Comparison of ENCODE assay signal across 7 mouse cellular contexts in the genomic region with DNA sequence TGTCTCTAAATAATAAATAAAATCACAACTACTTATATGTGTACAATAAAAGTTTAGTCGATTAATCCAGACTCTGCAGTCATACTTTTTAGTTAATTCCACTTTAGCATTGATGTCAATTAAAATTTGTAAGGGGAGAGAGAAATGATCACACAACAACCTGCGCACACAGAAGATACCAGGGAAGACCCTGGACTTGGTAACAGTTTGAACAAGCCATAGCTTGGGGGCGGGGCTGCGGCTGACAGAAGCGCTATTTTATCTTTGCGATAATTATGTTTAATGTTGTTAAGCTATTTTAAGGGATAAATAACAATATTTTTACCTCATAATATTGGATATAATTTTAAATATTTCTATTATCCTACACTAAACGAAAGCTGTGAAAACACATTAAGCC. TPM values are rescaled to one million over a fixed set of nuclear protein-coding genes. Genes with fewer than 3 reads are reported as not detected.
DNase-seq lines count a peak whose midpoint lies in the region; ATAC-seq and TF ChIP-seq lines count a peak whose summit lies in the region.

No protein-coding gene starts in this region.

- H3K9ac ChIP-seq in forebrain, embryonic 14.5 days (ENCODE audit: low read length), result peak overlapping the region; percentile 55
- H3K9ac ChIP-seq in liver, embryonic 14.5 days (replicated peaks), result peak overlapping the region; percentile 57

- H3K4me2 ChIP-seq in forebrain, embryonic 14.5 days (ENCODE audit: low read length), result peak overlapping the region; percentile 51
- H3K4me2 ChIP-seq in liver, embryonic 14.5 days (ENCODE audit: low read depth), result peak overlapping the region; percentile 89

- H3K9me3 ChIP-seq in forebrain, embryonic 14.5 days (replicated peaks; ENCODE audit: control insufficient read depth, low read length), result no peaks in the 10 kb centered on the region
- no peaks in the 10 kb centered on the region for H3K9me3 ChIP-seq in liver, embryonic 14.5 days (ENCODE audit: control insufficient read depth, low read length)

- no peaks in the 10 kb centered on the region for H3K36me3 ChIP-seq in testis, adult 2 months (ENCODE audit: control insufficient read depth, insufficient read depth, low read length)
- H3K36me3 ChIP-seq in forebrain, embryonic 14.5 days (ENCODE audit: control insufficient read depth, insufficient read depth, low read length), result peaks cover 23% of the 10 kb centered on the region
- peaks cover 6% of the 10 kb centered on the region for H3K36me3 ChIP-seq in liver, embryonic 14.5 days (replicated peaks; ENCODE audit: control insufficient read depth, insufficient read depth, low read depth)

- TF ChIP-seq EP300 in liver, embryonic 14.5 days (IDR thresholded peaks at IDR 0.05; ENCODE audit: low read depth), result no peak

- ATAC-seq in forebrain, embryonic 14.5 days, result peak; percentile 59
- ATAC-seq in liver, embryonic 14.5 days (ENCODE audit: insufficient read depth), result peak; percentile 32; the same call in 1 of the 2 replicates

- WGBS in forebrain, embryonic 14.5 days, result 18% methylated on average over 7 of the region's 7 CpGs
- 10% methylated on average over 7 of the region's 7 CpGs for WGBS in liver, embryonic 14.5 days (ENCODE audit: insufficient replicate concordance)

- TF ChIP-seq CTCF in testis, adult 2 months (IDR thresholded peaks at IDR 0.05; ENCODE audit: control insufficient read depth, insufficient read depth, insufficient replicate concordance, low read depth, low read length), result no peak
- TF ChIP-seq CTCF in liver, embryonic 14.5 days (IDR thresholded peaks at IDR 0.05; ENCODE audit: low read depth), result no peak

- H3K27ac ChIP-seq in testis, adult 2 months (ENCODE audit: control insufficient read depth, insufficient read depth, low read depth, low read length), result peak overlapping the region; percentile 66
- H3K27ac ChIP-seq in forebrain, embryonic 14.5 days (ENCODE audit: low read depth, low read length), result peak overlapping the region; percentile 49
- H3K27ac ChIP-seq in liver, embryonic 14.5 days, result peak overlapping the region; percentile 44

- no peaks in the 10 kb centered on the region for H3K27me3 ChIP-seq in testis, adult 2 months (ENCODE audit: control insufficient read depth, insufficient read depth, low read length)
- no peaks in the 10 kb centered on the region for H3K27me3 ChIP-seq in forebrain, embryonic 14.5 days (replicated peaks; ENCODE audit: control insufficient read depth, insufficient read depth, low read length)
- no peaks in the 10 kb centered on the region for H3K27me3 ChIP-seq in liver, embryonic 14.5 days (ENCODE audit: control insufficient read depth, insufficient read depth, low read length)

- H3K4me1 ChIP-seq in testis, adult 2 months (ENCODE audit: control insufficient read depth, insufficient read depth, low read length), result peaks cover 9% of the 10 kb centered on the region
- peaks cover 9% of the 10 kb centered on the region for H3K4me1 ChIP-seq in forebrain, embryonic 14.5 days (ENCODE audit: control insufficient read depth, insufficient read depth, low read length)
- H3K4me1 ChIP-seq in liver, embryonic 14.5 days (replicated peaks; ENCODE audit: control insufficient read depth in 2 of 2, insufficient read depth in 2 of 2, low read length in 1 of 2), result peaks cover 6 to 9% of the 10 kb centered on the region in 2 experiments

- TF ChIP-seq POLR2A in testis, adult 2 months (IDR thresholded peaks at IDR 0.05; ENCODE audit: control insufficient read depth, low read depth, low read length), result no peak

- H3K4me3 ChIP-seq in testis, adult 2 months (ENCODE audit: control insufficient read depth, low read depth, low read length), result peak overlapping the region; percentile 93
- peak overlapping the region; percentile 79 for H3K4me3 ChIP-seq in forebrain, embryonic 14.5 days (ENCODE audit: low read depth, low read length)
- peak overlapping the region; percentile 89 to 99 for H3K4me3 ChIP-seq in liver, embryonic 14.5 days (ENCODE audit: insufficient read depth in 1 of 2, low read depth in 2 of 2, low read length in 2 of 2)

- no peak for DNase-seq in testis, postnatal 10 days (ENCODE audit: low spot score)
- no peak for DNase-seq in forebrain, embryonic 14.5 days (ENCODE audit: low spot score)
- no peak for DNase-seq in liver, embryonic 14.5 days (ENCODE audit: low read depth in 3 of 3, low spot score in 3 of 3)
- DNase-seq in frontal cortex, postnatal 36 days (ENCODE audit: low spot score in 2 of 2), result no peak
- DNase-seq in c-Kit-positive CD71-positive TER-119-positive erythroid progenitor cells, embryonic 14.5 days (ENCODE audit: low spot score), result no peak
- no peak for DNase-seq in urinary bladder, postnatal 25 days (ENCODE audit: low spot score)

RNA-seq across cellular contexts. Expression of gene Cstf2t, which starts 0.4 kb away (rescaled TPM):
- polyA plus RNA-seq in testis, adult 2 months (2012; rRNA removed), result 9.9 and 10.7 TPM in 2 replicates
- 54.7 and 56.6 TPM in 2 replicates for polyA plus RNA-seq in forebrain, embryonic 14.5 days (2014; fragmentation: Nextera tagmentation; extraction: Ambion mirVana)
- polyA plus RNA-seq in liver, embryonic 14.5 days (2012; rRNA removed), result 5.1 and 6.5 TPM in 2 replicates
- polyA plus RNA-seq in liver, embryonic 14.5 days (2014; fragmentation: Nextera tagmentation; extraction: Ambion mirVana), result 8.3 and 9.4 TPM in 2 replicates
